Mouse (Mus musculus) right cerebral cortex, postnatal 10 days (tissue): ENCODE results near the gene Pcbp2.
A peak's percentile ranks its signal among the peaks of the same experiment; 100 is the strongest.

Source experiments
- DNase-seq, 2 experiments: peaks; one replicate each; pipeline ENCODE4 v3.0.0; 2021; ENCODE audit warnings: low spot score in 2 of 2

Gene Pcbp2

GRCm38 (mm10) chr15:102506464-102506830 lies 36.1 kb downstream of the Pcbp2 start:
- peak; percentile 6 to 15 for DNase-seq

GRCm38 (mm10) chr15:102506864-102507263 lies 36.5 kb downstream of the Pcbp2 start:
- DNase-seq, result peak; percentile 11 to 15

- DNase-seq, result peak in 1 of 2 experiments; percentile 18
Observed at GRCm38 (mm10) chr15:102507561-102507960, 37.2 kb downstream of the Pcbp2 start.

- peak in 1 of 2 experiments; percentile 18 for DNase-seq
Observed at GRCm38 (mm10) chr15:102508336-102508735, 38.0 kb downstream of the Pcbp2 start.

- DNase-seq, result peak; percentile 66 to 80
Observed at GRCm38 (mm10) chr15:102510110-102510509, 39.8 kb downstream of the Pcbp2 start.

- DNase-seq, result peak; percentile 95 to 97
Observed at GRCm38 (mm10) chr15:102510590-102511284, 40.4 kb downstream of the Pcbp2 start.

GRCm38 (mm10) chr15:102511285-102511833 lies 41.0 kb downstream of the Pcbp2 start:
- DNase-seq, result peak in 1 of 2 experiments; percentile 29

GRCm38 (mm10) chr15:102512010-102512409 lies 41.7 kb downstream of the Pcbp2 start:
- peak; percentile 32 to 41 for DNase-seq

GRCm38 (mm10) chr15:102512471-102512870 lies 42.1 kb downstream of the Pcbp2 start:
- no peak for DNase-seq

GRCm38 (mm10) chr15:102513004-102513403 lies 42.7 kb downstream of the Pcbp2 start:
- peak; percentile 5 to 18 for DNase-seq

- DNase-seq, result peak; percentile 15 to 35
Observed at GRCm38 (mm10) chr15:102515261-102515660, 44.9 kb downstream of the Pcbp2 start.

GRCm38 (mm10) chr15:102515791-102516190 lies 45.5 kb downstream of the Pcbp2 start:
- DNase-seq, result peak in 1 of 2 experiments; percentile 45

GRCm38 (mm10) chr15:102516293-102516692 lies 46.0 kb downstream of the Pcbp2 start:
- DNase-seq, result peak in 1 of 2 experiments; percentile 52

- peak; percentile 87 to 88 for DNase-seq
Observed at GRCm38 (mm10) chr15:102516728-102517404, 46.5 kb downstream of the Pcbp2 start, which contains the start of gene Map3k12. Gene Map3k12 (minus strand): TSS chr15:102517064.

GRCm38 (mm10) chr15:102517631-102517975 lies 47.3 kb downstream of the Pcbp2 start:
- DNase-seq, result no peak

- peak; percentile 100 for DNase-seq
Observed at GRCm38 (mm10) chr15:102517976-102518858, 47.9 kb downstream of the Pcbp2 start, which contains the start of gene Tarbp2. Gene Tarbp2 (plus strand): TSS chr15:102518192.

GRCm38 (mm10) chr15:102518859-102519201 lies 48.5 kb downstream of the Pcbp2 start:
- no peak for DNase-seq

- DNase-seq, result no peak
Observed at GRCm38 (mm10) chr15:102519211-102520141, 49.1 kb downstream of the Pcbp2 start.

GRCm38 (mm10) chr15:102520416-102520815 lies 50.1 kb downstream of the Pcbp2 start:
- peak in 1 of 2 experiments; percentile 31 for DNase-seq

- peak in 1 of 2 experiments; percentile 22 for DNase-seq
Observed at GRCm38 (mm10) chr15:102521480-102521879, 51.1 kb downstream of the Pcbp2 start.
